Mouse (Mus musculus) layer of hippocampus, postnatal 36 days (tissue): Measurements from ENCODE around the gene Rdh7. TPM values are rescaled to one million over a fixed set of nuclear protein-coding genes. Genes with fewer than 3 reads are reported as not detected.
"Not testable (repeated sequence)": the region's sequence is repeated elsewhere in the genome, so short reads cannot be mapped to it uniquely, and the experiment has no call there.

Experiments used
- DNase-seq, 2 experiments: peaks; one replicate each; pipeline ENCODE4 v3.0.0; 2022
- total RNA-seq, 2 experiments: library from RNA; stranded (reverse); gene quantifications; 2 replicates each; pipeline ENCODE4 v1.2.3; 2021

The Rdh7 gene
- total RNA-seq, 2 experiments from 2014 or later, result not detected

DNA sequence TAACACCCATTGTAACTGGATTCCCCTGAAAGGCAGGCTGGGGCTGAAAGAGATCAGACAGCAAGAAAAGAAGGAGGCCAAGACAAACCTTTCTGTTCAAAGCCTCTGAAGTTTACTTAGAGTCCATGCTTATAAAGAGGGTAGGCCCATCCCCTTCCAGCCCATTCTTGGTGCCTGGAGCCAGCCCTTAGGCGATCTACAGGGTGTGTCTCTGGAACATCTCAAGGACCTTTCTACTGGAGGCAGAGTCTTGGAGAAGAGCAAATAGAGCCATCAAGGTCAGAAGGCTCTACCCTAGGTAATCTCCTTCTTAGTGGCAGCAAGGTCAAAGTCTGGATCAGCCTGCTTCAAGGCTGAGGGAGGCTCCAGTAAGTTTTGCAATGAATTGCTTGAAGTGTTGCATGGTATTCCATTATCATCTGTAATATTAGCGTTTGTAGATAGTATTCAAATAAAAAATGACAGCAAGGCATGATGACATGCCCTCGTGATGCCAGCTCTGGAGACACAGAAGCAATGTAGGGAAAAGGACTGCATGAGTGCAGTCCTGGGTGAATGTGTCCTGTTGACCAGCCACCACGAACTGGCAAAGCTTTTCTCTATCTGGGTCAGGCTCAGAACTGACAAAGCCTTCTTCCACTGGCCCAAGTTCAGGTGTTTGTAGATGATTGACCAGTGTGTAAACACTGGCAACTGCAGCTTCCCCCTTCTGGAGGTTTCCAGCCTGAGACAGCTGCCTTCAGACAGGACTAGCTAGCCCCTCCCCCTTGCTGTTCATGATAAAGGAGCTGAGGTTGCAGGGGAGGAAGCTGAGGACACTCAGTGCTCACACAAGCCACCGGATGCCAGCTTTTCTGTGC, 4.8 kb upstream of the Rdh7 start:
- DNase-seq, result not testable (repeated sequence)

- no peak for DNase-seq
Measured at GRCm38 (mm10) chr10:127891481-127891880, 2.9 kb upstream of the Rdh7 start.

DNA sequence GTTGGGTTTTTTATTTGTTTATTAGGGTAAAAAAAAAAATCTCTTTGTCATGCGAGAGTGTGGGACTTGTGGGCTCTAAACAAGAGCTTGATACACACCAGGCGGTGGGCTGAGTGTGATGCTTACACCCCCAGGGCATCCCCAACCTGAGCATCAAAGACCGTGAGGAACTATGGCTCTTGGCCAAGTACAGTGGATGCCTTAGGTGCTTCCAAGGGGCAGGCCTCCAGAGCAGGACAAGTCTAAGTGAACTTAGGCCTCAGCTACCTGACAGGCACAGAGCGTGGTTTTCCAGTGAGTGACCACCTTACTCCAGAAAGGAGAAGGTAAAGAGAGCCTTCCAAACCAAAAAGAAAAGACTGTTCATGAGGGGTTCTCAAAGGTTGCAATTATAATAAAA, 1.6 kb downstream of the Rdh7 start:
- no peak for DNase-seq

GRCm38 (mm10) chr10:127886551-127886950, 2.1 kb downstream of the Rdh7 start:
- no peak for DNase-seq

GRCm38 (mm10) chr10:127881041-127881440, 7.6 kb downstream of the Rdh7 start:
- no peak for DNase-seq

DNA sequence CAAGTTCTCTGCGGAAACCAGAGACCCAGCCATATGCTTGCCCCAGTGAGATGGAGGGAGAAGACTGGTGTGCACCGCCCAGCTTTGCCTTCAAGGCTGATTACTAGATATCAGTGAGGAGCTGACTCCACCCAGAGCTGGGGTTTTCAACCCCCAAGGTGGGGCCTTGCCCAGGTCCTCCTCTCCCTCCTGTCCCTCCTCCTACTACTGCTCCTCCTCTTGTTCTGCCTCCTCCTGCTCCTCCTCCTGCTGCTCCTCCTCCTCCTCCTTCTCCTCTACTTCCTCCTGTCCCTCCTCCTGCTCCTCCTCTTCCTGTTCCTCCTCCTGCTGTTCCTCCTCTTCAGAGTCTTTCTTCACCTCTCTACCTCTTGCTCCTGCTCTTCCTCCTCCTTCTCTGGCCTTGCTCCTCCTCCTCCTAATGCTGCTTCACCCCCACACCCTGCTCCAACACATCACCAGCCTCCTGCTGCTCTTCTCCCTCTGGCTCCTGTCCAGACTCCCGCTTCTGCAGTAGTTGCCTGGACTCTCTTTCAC, 9.4 kb downstream of the Rdh7 start:
- no peak for DNase-seq

GRCm38 (mm10) chr10:127878262-127879057, 10.2 kb downstream of the Rdh7 start:
- DNase-seq, result no peak

DNA sequence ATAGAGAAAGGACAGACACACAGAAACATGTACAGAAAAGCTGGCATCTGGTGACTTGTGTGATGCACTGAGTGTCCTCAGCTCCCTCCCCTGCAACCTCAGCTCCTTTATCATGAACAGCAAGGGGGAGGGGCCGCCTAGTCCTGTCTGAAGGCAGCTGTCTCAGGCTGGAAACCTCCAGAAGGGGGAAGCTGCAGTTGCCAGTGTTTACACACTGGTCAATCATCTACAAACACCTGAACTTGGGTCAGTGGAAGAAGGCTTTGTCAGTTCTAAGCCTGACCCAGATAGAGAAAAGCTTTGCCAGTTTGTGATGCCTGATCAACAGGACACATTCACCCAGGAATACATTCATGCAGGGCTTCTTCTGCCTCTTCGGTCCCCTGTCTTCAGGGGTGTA, 10.9 kb downstream of the Rdh7 start:
- DNase-seq, result no peak

DNA sequence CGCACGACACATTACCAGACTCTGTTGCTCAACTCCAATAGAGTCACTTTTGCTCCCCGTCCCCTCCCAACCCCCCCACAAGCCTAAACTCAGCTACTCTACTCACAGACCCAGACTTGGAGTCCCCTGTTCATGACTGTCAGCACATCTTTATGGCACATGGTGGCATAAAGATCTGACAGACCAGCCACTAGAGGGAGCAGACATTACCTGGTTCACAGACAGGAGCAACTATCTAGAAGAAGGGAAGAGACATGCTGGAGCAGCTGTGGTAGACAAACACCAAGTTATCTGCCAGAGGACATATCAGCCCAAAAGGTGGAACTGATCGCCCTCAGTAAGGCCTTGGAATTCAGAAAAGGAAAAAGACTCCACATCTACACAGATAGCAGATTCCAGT, 16.1 kb downstream of the Rdh7 start:
- no peak for DNase-seq

DNA sequence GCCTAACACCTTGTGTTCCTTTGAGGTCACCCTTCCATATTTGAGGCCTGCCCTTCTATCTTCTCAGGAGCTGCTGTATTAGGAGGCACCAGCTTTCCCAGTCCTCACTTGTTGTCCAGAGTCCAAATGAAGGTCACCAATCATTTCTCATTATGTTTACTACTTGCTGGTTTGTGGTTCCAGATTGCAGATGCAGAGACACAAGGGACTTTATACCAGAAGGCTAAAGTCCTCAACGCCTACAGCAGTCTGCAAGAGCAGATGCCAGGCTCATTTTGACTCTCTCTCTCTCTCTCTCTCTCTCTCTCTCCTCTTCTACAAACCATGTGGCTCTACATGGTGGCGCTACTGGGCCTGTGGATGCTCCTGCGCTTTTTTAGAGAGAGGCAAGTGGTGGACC, 22.4 kb downstream of the Rdh7 start, which contains the start of gene Rdh16f2:
Gene Rdh16f2 (plus strand): TSS at position 243 of the 400 bp plus-strand sequence.
- no peak for DNase-seq

- DNase-seq, result no peak
Measured at GRCm38 (mm10) chr10:127864931-127865330, 23.7 kb downstream of the Rdh7 start.

GRCm38 (mm10) chr10:127856376-127856775, 32.2 kb downstream of the Rdh7 start:
- DNase-seq, result no peak

DNA sequence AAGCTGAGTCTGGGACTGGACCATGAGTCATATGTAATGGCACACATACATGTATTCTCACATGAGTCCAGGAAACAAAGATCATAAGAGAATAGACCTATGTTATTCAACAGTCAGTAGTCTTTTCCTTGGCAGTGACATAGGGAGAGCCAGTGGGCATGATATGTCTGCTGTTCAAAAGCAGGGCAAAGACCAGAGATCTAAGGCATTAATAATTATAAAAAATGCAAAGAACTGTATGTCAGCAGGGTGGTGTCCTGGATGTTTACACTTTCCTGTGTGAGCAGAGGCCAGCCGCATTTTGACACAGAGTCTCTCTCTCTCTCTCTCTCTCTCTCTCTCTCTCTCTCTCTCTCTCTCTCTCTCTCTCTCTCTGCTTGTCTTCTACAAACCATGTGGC, 39.0 kb downstream of the Rdh7 start, which contains the start of gene Rdh19:
Gene Rdh19 (plus strand): TSS at position 301 of the 400 bp plus-strand sequence.
- DNase-seq, result no peak

- DNase-seq, result no peak
Measured at GRCm38 (mm10) chr10:127848089-127848488, 40.5 kb downstream of the Rdh7 start.

DNA sequence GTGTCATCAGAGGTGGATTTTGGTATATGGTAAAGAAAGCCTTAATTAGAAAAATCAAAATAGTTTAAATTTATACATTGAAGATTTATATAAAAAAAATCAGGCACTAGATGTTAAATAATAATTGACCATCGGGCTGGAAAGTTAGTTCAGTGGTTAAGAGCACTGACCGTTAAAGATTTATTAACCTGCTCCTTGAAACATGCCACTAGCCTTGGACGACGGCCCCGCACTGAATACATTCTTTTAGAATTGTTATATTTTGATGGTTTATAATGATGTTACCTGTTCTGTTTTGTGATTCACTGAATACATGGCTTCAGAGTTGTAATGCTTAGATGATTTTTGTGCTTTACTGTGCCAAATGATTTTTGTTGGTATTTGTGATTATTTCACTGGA, 42.7 kb downstream of the Rdh7 start:
- not testable (repeated sequence) for DNase-seq

- no peak for DNase-seq
Measured at GRCm38 (mm10) chr10:127840776-127841175, 47.8 kb downstream of the Rdh7 start.

- DNase-seq, result no peak
Measured at GRCm38 (mm10) chr10:127838539-127838938, 50.1 kb downstream of the Rdh7 start.

DNA sequence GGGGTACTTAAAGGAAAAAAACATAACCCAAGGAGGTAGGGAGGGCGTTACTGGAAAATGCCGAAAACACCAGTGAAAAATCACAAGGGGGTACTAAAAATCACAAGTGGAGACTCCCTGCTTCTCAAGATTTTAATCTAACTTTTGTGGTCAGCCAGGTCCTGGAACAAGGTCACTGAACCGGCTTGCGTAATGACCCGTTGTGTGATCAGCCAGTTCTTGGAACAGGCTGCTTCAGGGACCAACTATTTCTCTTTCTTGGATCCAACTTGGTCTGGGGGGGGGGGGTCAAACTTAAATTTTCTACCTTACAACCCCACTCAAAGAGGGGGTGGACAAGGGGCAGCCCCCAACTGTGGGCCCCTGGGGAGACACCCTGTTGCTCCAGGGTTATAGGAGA, 50.8 kb downstream of the Rdh7 start:
- DNase-seq, result not testable (repeated sequence)

- no peak for DNase-seq
Measured at GRCm38 (mm10) chr10:127835292-127835691, 53.3 kb downstream of the Rdh7 start.

- DNase-seq, result not testable (repeated sequence)
Measured at GRCm38 (mm10) chr10:127834186-127834585, 54.4 kb downstream of the Rdh7 start.
